Mouse (Mus musculus) intestine, embryonic 15.5 days (tissue): ENCODE results near the gene Ropn1l. TPM values are rescaled to one million over a fixed set of nuclear protein-coding genes. Genes with fewer than 3 reads are reported as not detected.
A peak's percentile ranks its signal among the peaks of the same experiment; 100 is the strongest.

ENCODE experiments used
- ATAC-seq: fragments of 200-750 bp; cut with Nextera tagmentation; 2 replicates; pipeline ENCODE4 v1.8.0; 2017; ENCODE audit warnings: moderate TSS enrichment, moderate library complexity
- H3K27ac ChIP-seq: fragments of 300-500 bp; sonication (generic); 2 replicates; pipeline ENCODE4 v1.5.1; 2015; ENCODE audit warnings: mild to moderate bottlenecking, inconsistent platforms
- H3K27me3 ChIP-seq: fragments of 300-500 bp; sonication (generic); replicated peaks from 2 replicates; pipeline ENCODE4 v1.6.1; 2015; ENCODE audit warnings: inconsistent platforms
- H3K36me3 ChIP-seq: fragments of 300-500 bp; sonication (generic); 2 replicates; pipeline ENCODE4 v1.6.1; 2015; ENCODE audit warnings: inconsistent platforms
- H3K4me1 ChIP-seq: fragments of 300-500 bp; sonication (generic); replicated peaks from 2 replicates; pipeline ENCODE4 v1.6.1; 2015; ENCODE audit warnings: inconsistent platforms
- H3K4me2 ChIP-seq: fragments of 300-500 bp; sonication (generic); replicated peaks from 2 replicates; pipeline ENCODE4 v1.6.1; 2015; ENCODE audit warnings: mild to moderate bottlenecking, inconsistent platforms
- H3K4me3 ChIP-seq: fragments of 300-500 bp; sonication (generic); replicated peaks from 2 replicates; pipeline ENCODE4 v1.5.1; 2015; ENCODE audit warnings: inconsistent platforms
- H3K9ac ChIP-seq: fragments of 300-500 bp; sonication (generic); 2 replicates; pipeline ENCODE4 v1.6.1; 2015; ENCODE audit warnings: inconsistent platforms
- H3K9me3 ChIP-seq: fragments of 300-500 bp; sonication (generic); 2 replicates; pipeline ENCODE4 v1.6.1; 2016; ENCODE audit warnings: inconsistent platforms
- WGBS: fragments of 180-500 bp; shearing (Covaris S2); methylation state at CpG from one replicate; pipeline ENCODE4 v1.1.7; 2015; 5-methylcytosine and 5-hydroxymethylcytosine counted together
- polyA plus RNA-seq: library from polyadenylated mRNA; unstranded; fragments of >200 nt; fragmentation: Nextera tagmentation; extraction: Ambion mirVana; gene quantifications from 2 replicates; pipeline ENCODE4 v1.2.1, GENCODE M21; 2015

Ropn1l gene
- 2.0 and 2.3 TPM in 2 replicates for polyA plus RNA-seq

GRCm38 (mm10) chr15:31453098-31453916 lies at the start of gene Ropn1l:
Gene Ropn1l (minus strand): TSS chr15:31453737.
- WGBS, result under 1% methylated on average over 57 of the region's 57 CpGs
- H3K36me3 ChIP-seq, result peaks cover 3% of the 10 kb centered on the region; the same call in 1 of the 2 replicates
- ATAC-seq, result peak; percentile 96
- no peaks in the 10 kb centered on the region for H3K9me3 ChIP-seq
- H3K27me3 ChIP-seq, result no peaks in the 10 kb centered on the region
- peak within 1 kb of the TSS; percentile 68 for H3K9ac ChIP-seq
- peak within 1 kb of the TSS; percentile 65 for H3K4me3 ChIP-seq
- H3K4me2 ChIP-seq, result peak within 1 kb of the TSS; percentile 87
- peak within 1 kb of the TSS; percentile 86 for H3K27ac ChIP-seq
- H3K4me1 ChIP-seq, result 0 out of 2 replicates have a peak, but pooled peaks cover 3% of the 10 kb centered on the region

- H3K9ac ChIP-seq, result no peak overlapping the region
- H3K4me2 ChIP-seq, result no peak overlapping the region
- H3K36me3 ChIP-seq, result peaks cover 8% of the 10 kb centered on the region; the same call in 1 of the 2 replicates
- no peak overlapping the region for H3K27ac ChIP-seq
- 92% methylated on average over 4 of the region's 4 CpGs for WGBS
- no peak overlapping the region for H3K4me3 ChIP-seq
- no peak for ATAC-seq
- no peaks in the 10 kb centered on the region for H3K9me3 ChIP-seq
- H3K27me3 ChIP-seq, result no peaks in the 10 kb centered on the region
- H3K4me1 ChIP-seq, result no peaks in the 10 kb centered on the region
Observed at GRCm38 (mm10) chr15:31502996-31503395, 49.5 kb upstream of the Ropn1l start.

GRCm38 (mm10) chr15:31502313-31502712 lies 48.8 kb upstream of the Ropn1l start:
- Histone ChIP-seq H3K4me2 (no peak overlapping the region), H3K4me1 (no peaks in the 10 kb centered on the region), H3K9me3 (no peaks in the 10 kb centered on the region), H3K9ac (no peak overlapping the region), H3K36me3 (peaks cover 8% of the 10 kb centered on the region; the same call in 1 of the 2 replicates), H3K4me3 (no peak overlapping the region), H3K27ac (no peak overlapping the region), H3K27me3 (no peaks in the 10 kb centered on the region)
- WGBS, result 75% methylated on average over 1 of the region's 1 CpGs
- no peak for ATAC-seq

GRCm38 (mm10) chr15:31494803-31495202 lies 41.3 kb upstream of the Ropn1l start:
- Histone ChIP-seq H3K4me3 (no peak overlapping the region), H3K9me3 (no peaks in the 10 kb centered on the region), H3K27me3 (no peaks in the 10 kb centered on the region), H3K27ac (no peak overlapping the region), H3K4me2 (no peak overlapping the region), H3K9ac (no peak overlapping the region), H3K36me3 (peaks cover 24% of the 10 kb centered on the region), H3K4me1 (no peaks in the 10 kb centered on the region)
- no peak for ATAC-seq
- 94% methylated on average over 9 of the region's 9 CpGs for WGBS

DNA sequence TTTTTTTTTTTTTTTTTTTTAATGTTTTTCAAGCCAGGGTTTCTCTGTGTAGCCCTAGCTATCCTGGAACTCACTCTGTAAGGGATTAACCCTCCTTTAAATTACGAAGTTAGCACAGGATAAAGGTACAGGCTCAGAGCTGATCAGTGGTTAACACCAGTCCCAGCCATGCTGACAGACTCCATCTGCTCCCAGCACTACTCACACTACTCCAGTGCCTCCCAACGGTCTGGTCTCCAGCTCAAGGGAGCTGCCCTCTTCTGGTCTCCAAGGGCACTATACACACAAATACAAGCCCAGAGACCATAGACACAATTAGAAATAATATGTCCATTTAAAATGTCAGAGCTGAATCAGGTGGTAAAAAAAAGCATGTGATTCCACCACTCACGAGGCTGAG lies 40.8 kb upstream of the Ropn1l start:
- H3K9ac ChIP-seq, result no peak overlapping the region
- H3K4me2 ChIP-seq, result no peak overlapping the region
- H3K4me1 ChIP-seq, result no peaks in the 10 kb centered on the region
- no peak overlapping the region for H3K4me3 ChIP-seq
- H3K27ac ChIP-seq, result no peak overlapping the region
- H3K36me3 ChIP-seq, result peaks cover 24% of the 10 kb centered on the region
- no peaks in the 10 kb centered on the region for H3K27me3 ChIP-seq
- no peak for ATAC-seq
- 78% methylated on average over 3 of the region's 3 CpGs for WGBS
- no peaks in the 10 kb centered on the region for H3K9me3 ChIP-seq

GRCm38 (mm10) chr15:31487407-31487806 lies 33.9 kb upstream of the Ropn1l start:
- no peak overlapping the region for H3K27ac ChIP-seq
- no peak overlapping the region for H3K9ac ChIP-seq
- no peak overlapping the region for H3K4me3 ChIP-seq
- peaks cover 9% of the 10 kb centered on the region; the same call in 1 of the 2 replicates for H3K36me3 ChIP-seq
- H3K4me1 ChIP-seq, result no peaks in the 10 kb centered on the region
- H3K9me3 ChIP-seq, result no peaks in the 10 kb centered on the region
- no peak overlapping the region for H3K4me2 ChIP-seq
- no peaks in the 10 kb centered on the region for H3K27me3 ChIP-seq
- ATAC-seq, result no peak
- 89% methylated on average over 2 of the region's 2 CpGs for WGBS

- no peak for ATAC-seq
- no peaks in the 10 kb centered on the region for H3K4me1 ChIP-seq
Observed at GRCm38 (mm10) chr15:31476678-31477077, 23.1 kb upstream of the Ropn1l start.

GRCm38 (mm10) chr15:31472645-31473574 lies 19.4 kb upstream of the Ropn1l start:
- no peak overlapping the region for H3K9ac ChIP-seq
- peaks cover 7% of the 10 kb centered on the region; the same call in 1 of the 2 replicates for H3K36me3 ChIP-seq
- H3K27ac ChIP-seq, result no peak overlapping the region
- no peaks in the 10 kb centered on the region for H3K27me3 ChIP-seq
- 75% methylated on average over 4 of the region's 4 CpGs for WGBS
- no peak for ATAC-seq
- H3K4me1 ChIP-seq, result no peaks in the 10 kb centered on the region
- H3K9me3 ChIP-seq, result no peaks in the 10 kb centered on the region
- H3K4me2 ChIP-seq, result no peak overlapping the region
- H3K4me3 ChIP-seq, result no peak overlapping the region

More at GRCm38 (mm10) chr15:31476678-31477077, 23.1 kb upstream of the Ropn1l start:
- Histone ChIP-seq H3K4me2 (no peak overlapping the region), H3K9me3 (no peaks in the 10 kb centered on the region), H3K27me3 (no peaks in the 10 kb centered on the region), H3K27ac (no peak overlapping the region), H3K4me3 (no peak overlapping the region), H3K36me3 (peaks cover 14% of the 10 kb centered on the region), H3K9ac (no peak overlapping the region)
- 90% methylated on average over 1 of the region's 1 CpGs for WGBS

DNA sequence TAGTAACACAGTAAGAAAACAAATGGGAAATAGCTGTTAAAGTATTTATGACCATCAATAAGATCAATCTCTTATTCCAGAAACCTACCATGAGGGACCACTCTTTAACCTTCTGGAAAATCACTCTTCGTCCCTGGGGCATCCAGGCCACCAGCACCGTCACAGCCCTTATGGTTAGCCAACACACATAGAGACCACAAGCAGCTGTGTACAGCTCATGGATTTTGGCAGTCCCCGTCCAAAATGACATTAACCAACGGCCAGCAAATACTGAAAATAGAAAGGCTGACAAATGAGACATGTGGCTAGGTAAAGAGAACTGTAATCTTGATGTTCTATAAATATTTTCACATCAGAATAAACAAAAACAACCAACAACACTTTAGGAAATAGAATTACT lies 18.0 kb upstream of the Ropn1l start:
- Histone ChIP-seq H3K9ac (no peak overlapping the region), H3K4me3 (no peak overlapping the region), H3K27me3 (no peaks in the 10 kb centered on the region), H3K9me3 (no peaks in the 10 kb centered on the region), H3K36me3 (peaks cover 10% of the 10 kb centered on the region), H3K4me1 (no peaks in the 10 kb centered on the region), H3K4me2 (no peak overlapping the region), H3K27ac (no peak overlapping the region)
- ATAC-seq, result no peak
- WGBS, result 90% methylated on average over 4 of the region's 4 CpGs

DNA sequence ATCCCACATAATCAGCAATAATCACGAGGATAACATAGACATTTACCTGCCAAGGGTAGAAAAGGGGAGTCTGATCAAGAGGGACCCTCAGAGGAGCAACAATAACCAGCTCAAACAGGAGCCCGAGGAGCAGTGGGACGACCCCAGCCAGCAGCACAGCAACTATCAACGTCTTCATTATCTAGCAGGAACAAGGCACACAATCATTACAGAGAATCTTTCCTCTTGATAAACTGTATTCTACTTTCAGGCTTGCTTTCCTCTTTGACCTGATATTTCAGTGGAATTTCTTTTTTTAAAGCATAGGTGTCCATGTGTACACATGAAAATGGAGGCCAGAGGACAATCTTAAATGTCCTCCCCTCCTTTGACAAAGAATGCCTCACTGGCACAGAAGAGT lies 16.0 kb upstream of the Ropn1l start:
- no peak overlapping the region for H3K27ac ChIP-seq
- 83% methylated on average over 4 of the region's 4 CpGs for WGBS
- no peak overlapping the region for H3K9ac ChIP-seq
- ATAC-seq, result no peak
- peaks cover 22% of the 10 kb centered on the region for H3K36me3 ChIP-seq
- no peaks in the 10 kb centered on the region for H3K4me1 ChIP-seq
- no peaks in the 10 kb centered on the region for H3K9me3 ChIP-seq
- no peaks in the 10 kb centered on the region for H3K27me3 ChIP-seq
- H3K4me2 ChIP-seq, result no peak overlapping the region
- no peak overlapping the region for H3K4me3 ChIP-seq

- Histone ChIP-seq H3K27ac (no peak overlapping the region), H3K4me1 (no peaks in the 10 kb centered on the region), H3K36me3 (peaks cover 22% of the 10 kb centered on the region), H3K4me3 (no peak overlapping the region), H3K9me3 (no peaks in the 10 kb centered on the region), H3K4me2 (no peak overlapping the region), H3K27me3 (no peaks in the 10 kb centered on the region), H3K9ac (no peak overlapping the region)
- ATAC-seq, result no peak
- WGBS, result 90% methylated on average over 5 of the region's 5 CpGs
Observed at GRCm38 (mm10) chr15:31468806-31469205, 15.3 kb upstream of the Ropn1l start.

DNA sequence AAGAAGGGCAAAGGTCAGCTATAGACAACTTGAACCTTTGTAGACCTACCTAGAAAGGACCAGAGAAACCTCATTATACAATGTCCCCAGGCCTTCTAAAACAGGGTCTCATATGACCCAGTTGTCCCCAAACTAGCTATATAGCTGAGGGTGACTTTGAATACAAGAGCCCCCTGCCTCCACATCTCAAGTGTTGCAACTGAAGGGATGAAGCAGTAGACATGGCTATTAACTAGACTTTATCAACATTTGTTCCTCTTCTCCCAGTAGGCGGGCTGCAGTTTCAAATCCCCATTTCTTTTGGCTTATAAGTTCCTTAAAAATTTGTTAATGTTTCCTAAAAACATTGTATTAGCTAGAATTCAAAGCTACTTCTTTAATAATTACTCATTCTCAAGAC lies 13.2 kb upstream of the Ropn1l start:
- no peaks in the 10 kb centered on the region for H3K9me3 ChIP-seq
- H3K4me3 ChIP-seq, result no peak overlapping the region
- no peak overlapping the region for H3K9ac ChIP-seq
- H3K27ac ChIP-seq, result no peak overlapping the region
- WGBS, result 95% methylated on average over 1 of the region's 1 CpGs
- H3K36me3 ChIP-seq, result peaks cover 33% of the 10 kb centered on the region
- no peaks in the 10 kb centered on the region for H3K27me3 ChIP-seq
- H3K4me2 ChIP-seq, result no peak overlapping the region
- no peak for ATAC-seq
- H3K4me1 ChIP-seq, result no peaks in the 10 kb centered on the region
